Mouse (Mus musculus): ENCODE results near the gene Nup210l. TPM values are rescaled to one million over a fixed set of nuclear protein-coding genes. Genes with fewer than 3 reads are reported as not detected.
A peak's percentile ranks its signal among the peaks of the same experiment; 100 is the strongest.
"Not testable (repeated sequence)": the region's sequence is repeated elsewhere in the genome, so short reads cannot be mapped to it uniquely, and the experiment has no call there.

The Nup210l gene
- total RNA-seq, 2 experiments from 2014 or later, result 0.09 to 0.58 TPM

- not testable (repeated sequence) for ATAC-seq (replicated peaks; ENCODE audit: low FRiP score, poor library complexity, severe bottlenecking)
Observed at GRCm38 (mm10) chr3:90251731-90252226, 147.8 kb downstream of the Nup210l start.

DNA sequence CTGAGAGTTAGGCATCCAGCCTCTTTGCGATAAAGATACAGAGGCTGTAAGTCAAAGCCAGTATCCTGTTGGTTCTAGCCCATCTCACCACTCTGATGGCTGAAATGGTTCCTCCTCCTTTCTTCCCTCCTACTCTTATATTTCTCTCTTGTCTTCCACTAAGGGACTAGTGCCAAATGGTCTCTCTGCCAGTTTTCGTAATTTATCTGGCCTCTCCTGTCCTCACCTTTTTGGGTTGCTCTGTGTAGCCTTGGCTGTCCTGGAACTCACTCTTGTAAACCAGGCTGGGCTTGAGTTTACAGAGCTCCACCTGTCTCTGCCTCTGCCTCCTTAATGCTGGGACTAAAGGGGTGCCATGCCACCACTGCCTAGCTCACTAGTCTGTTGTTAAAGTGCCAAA lies 148.7 kb downstream of the Nup210l start:
- not testable (repeated sequence) for ATAC-seq (replicated peaks; ENCODE audit: low FRiP score, poor library complexity, severe bottlenecking)

- ATAC-seq (replicated peaks; ENCODE audit: low FRiP score, poor library complexity, severe bottlenecking), result not testable (repeated sequence)
Observed at GRCm38 (mm10) chr3:90253174-90253573, 149.2 kb downstream of the Nup210l start.

- ATAC-seq (replicated peaks; ENCODE audit: low FRiP score, poor library complexity, severe bottlenecking), result peak; percentile 98
Observed at GRCm38 (mm10) chr3:90253653-90254418, 149.9 kb downstream of the Nup210l start, which contains the start of gene Crtc2. Gene Crtc2, plus strand, starts transcription at chr3:90254163.

GRCm38 (mm10) chr3:90254419-90255193 lies 150.7 kb downstream of the Nup210l start:
- peak; percentile 59 for ATAC-seq (replicated peaks; ENCODE audit: low FRiP score, poor library complexity, severe bottlenecking)

GRCm38 (mm10) chr3:90255194-90255565 lies 151.2 kb downstream of the Nup210l start:
- ATAC-seq (replicated peaks; ENCODE audit: low FRiP score, poor library complexity, severe bottlenecking), result no peak

DNA sequence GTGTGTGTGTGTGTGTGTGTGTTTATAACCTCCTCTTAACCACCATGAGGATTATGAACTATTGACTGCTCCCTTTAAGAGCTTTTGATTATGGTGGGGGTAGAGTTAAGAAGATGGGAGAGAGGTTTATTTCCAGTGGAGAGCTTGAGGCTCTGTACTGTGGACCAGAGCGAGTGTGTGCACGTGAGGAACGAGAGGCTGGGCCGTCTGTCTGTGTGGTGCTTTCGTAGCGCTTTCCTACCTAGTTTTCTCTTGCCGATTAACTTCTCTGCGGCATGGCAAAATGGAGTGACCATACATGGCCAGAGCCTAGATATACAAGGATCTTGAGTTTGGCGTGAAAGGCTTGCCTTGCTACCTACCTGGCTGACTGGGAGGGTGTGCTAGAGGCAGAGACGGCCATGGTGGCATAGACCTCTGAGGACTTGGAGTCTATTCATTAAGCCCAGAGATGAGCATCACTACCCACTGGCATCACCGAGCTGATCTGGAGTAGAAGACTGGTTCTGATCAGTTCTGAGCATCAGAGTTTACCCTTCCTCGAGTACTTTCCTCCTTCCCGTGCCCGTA lies 151.9 kb downstream of the Nup210l start:
- ATAC-seq (replicated peaks; ENCODE audit: low FRiP score, poor library complexity, severe bottlenecking), result no peak

DNA sequence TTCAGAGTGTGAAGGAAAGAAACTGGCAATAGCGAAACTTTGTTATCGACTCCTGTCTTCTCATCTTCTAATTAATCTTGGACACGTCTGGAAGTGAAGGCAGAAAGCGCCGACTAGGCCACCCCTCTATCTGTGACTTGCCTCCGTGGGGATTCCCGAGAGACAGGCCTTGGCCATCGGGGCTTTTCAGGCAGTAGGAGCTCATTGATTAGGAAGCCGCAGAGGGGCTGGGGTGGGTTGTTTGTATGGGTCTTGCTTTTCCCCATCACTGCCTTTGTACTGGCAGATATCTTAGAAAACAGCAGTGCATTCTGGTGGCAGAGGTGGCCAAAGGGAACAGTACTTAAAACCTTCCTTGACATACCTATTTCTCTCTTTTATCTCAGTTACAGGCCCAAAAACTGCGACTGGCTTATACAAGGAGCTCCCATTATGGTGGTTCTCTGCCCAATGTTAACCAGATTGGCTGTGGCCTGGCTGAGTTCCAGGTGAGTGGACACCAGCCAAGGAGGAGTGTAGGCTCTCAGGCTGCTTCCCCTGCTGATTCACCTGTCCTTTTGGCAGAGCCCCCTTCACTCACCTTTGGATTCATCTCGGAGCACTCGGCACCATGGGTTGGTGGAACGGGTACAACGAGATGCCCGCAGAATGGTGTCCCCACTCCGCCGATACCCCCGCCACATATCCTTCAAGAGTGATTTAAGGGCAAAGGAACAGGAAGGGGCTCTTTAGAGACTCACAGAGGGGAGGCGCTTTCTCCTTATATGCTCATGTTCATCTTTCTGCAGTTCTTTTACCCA lies 153.0 kb downstream of the Nup210l start:
- ATAC-seq (replicated peaks; ENCODE audit: low FRiP score, poor library complexity, severe bottlenecking), result no peak

- ATAC-seq (replicated peaks; ENCODE audit: low FRiP score, poor library complexity, severe bottlenecking), result no peak
Observed at GRCm38 (mm10) chr3:90258521-90258920, 154.6 kb downstream of the Nup210l start.

Other genes starting within 250 kb of the Nup210l start
- gene Il6ra, start 190.9 kb upstream of the Nup210l start, total RNA-seq (2015; ENCODE audit: low replicate concordance), result 9.4 and 10.0 TPM in 2 replicates
- gene Il6ra, start 190.9 kb upstream of the Nup210l start, total RNA-seq (2017; ENCODE audit: low replicate concordance), result 3.0 and 3.1 TPM in 2 replicates
- gene Atp8b2, start 140.6 kb upstream of the Nup210l start, total RNA-seq (2015; ENCODE audit: low replicate concordance), result 0.96 and 6.7 TPM in 2 replicates
- gene Atp8b2, start 140.6 kb upstream of the Nup210l start, total RNA-seq (2017; ENCODE audit: low replicate concordance), result 2.1 and 7.8 TPM in 2 replicates
- gene Hax1, start 105.4 kb upstream of the Nup210l start, total RNA-seq (2015; ENCODE audit: low replicate concordance), result 118 and 129 TPM in 2 replicates
- 48.2 and 60.8 TPM in 2 replicates for gene Hax1, start 105.4 kb upstream of the Nup210l start, total RNA-seq (2017; ENCODE audit: low replicate concordance)
- gene 4933434E20Rik, start 52.5 kb upstream of the Nup210l start, total RNA-seq (2015; ENCODE audit: low replicate concordance), result 10.4 and 15.0 TPM in 2 replicates
- 16.3 and 17.6 TPM in 2 replicates for gene 4933434E20Rik, start 52.5 kb upstream of the Nup210l start, total RNA-seq (2017; ENCODE audit: low replicate concordance)
- gene Ubap2l, start 51.5 kb upstream of the Nup210l start, total RNA-seq (2015; ENCODE audit: low replicate concordance), result 124 and 134 TPM in 2 replicates
- gene Ubap2l, start 51.5 kb upstream of the Nup210l start, total RNA-seq (2017; ENCODE audit: low replicate concordance), result 106 and 129 TPM in 2 replicates
- 132 and 146 TPM in 2 replicates for gene Tpm3, start 31.5 kb upstream of the Nup210l start, total RNA-seq (2015; ENCODE audit: low replicate concordance)
- 200 and 233 TPM in 2 replicates for gene Tpm3, start 31.5 kb upstream of the Nup210l start, total RNA-seq (2017; ENCODE audit: low replicate concordance)
- 686 and 1,022 TPM in 2 replicates for gene Rps27, start 109.5 kb downstream of the Nup210l start, total RNA-seq (2015; ENCODE audit: low replicate concordance)
- 662 and 738 TPM in 2 replicates for gene Rps27, start 109.5 kb downstream of the Nup210l start, total RNA-seq (2017; ENCODE audit: low replicate concordance)
- 0.77 and 1.5 TPM in 2 replicates for gene Rab13, start 109.6 kb downstream of the Nup210l start, total RNA-seq (2015; ENCODE audit: low replicate concordance)
- 0.84 TPM in 1 of 2 replicates, not detected in the other for gene Rab13, start 109.6 kb downstream of the Nup210l start, total RNA-seq (2017; ENCODE audit: low replicate concordance)
- gene Jtb, start 127.5 kb downstream of the Nup210l start, total RNA-seq (2015; ENCODE audit: low replicate concordance), result 23.8 and 26.5 TPM in 2 replicates
- gene Jtb, start 127.5 kb downstream of the Nup210l start, total RNA-seq (2017; ENCODE audit: low replicate concordance), result 7.3 and 8.9 TPM in 2 replicates
- not detected in 2 replicates for gene Creb3l4, start 139.4 kb downstream of the Nup210l start, total RNA-seq (2015; ENCODE audit: low replicate concordance)
- gene Creb3l4, start 139.4 kb downstream of the Nup210l start, total RNA-seq (2017; ENCODE audit: low replicate concordance), result not detected in 2 replicates
- 2.5 and 10.6 TPM in 2 replicates for gene Slc39a1, start 144.0 kb downstream of the Nup210l start, total RNA-seq (2015; ENCODE audit: low replicate concordance)
- 8.7 and 9.5 TPM in 2 replicates for gene Slc39a1, start 144.0 kb downstream of the Nup210l start, total RNA-seq (2017; ENCODE audit: low replicate concordance)
- gene Crtc2, start 150.0 kb downstream of the Nup210l start, total RNA-seq (2015; ENCODE audit: low replicate concordance), result 14.2 and 17.5 TPM in 2 replicates
- gene Crtc2, start 150.0 kb downstream of the Nup210l start, total RNA-seq (2017; ENCODE audit: low replicate concordance), result 2.4 and 4.4 TPM in 2 replicates
- 2.9 and 18.4 TPM in 2 replicates for gene Dennd4b, start 161.1 kb downstream of the Nup210l start, total RNA-seq (2015; ENCODE audit: low replicate concordance)
- gene Dennd4b, start 161.1 kb downstream of the Nup210l start, total RNA-seq (2017; ENCODE audit: low replicate concordance), result 4.5 and 6.1 TPM in 2 replicates
- gene Gatad2b, start 189.0 kb downstream of the Nup210l start, total RNA-seq (2015; ENCODE audit: low replicate concordance), result 51.0 and 65.5 TPM in 2 replicates
- 41.8 and 47.2 TPM in 2 replicates for gene Gatad2b, start 189.0 kb downstream of the Nup210l start, total RNA-seq (2017; ENCODE audit: low replicate concordance)

All from erythroblast, adult 5-6 weeks (primary cell).